Mouse (Mus musculus) common myeloid progenitor, adult 5-6 weeks (primary cell): ENCODE results near the gene Megf8. TPM values are rescaled to one million over a fixed set of nuclear protein-coding genes. Genes with fewer than 3 reads are reported as not detected.

ENCODE experiments used
- ATAC-seq: replicated peaks from 2 replicates; pipeline ENCODE4 v1.8.0; 2016; ENCODE audit warnings: low read depth, mild to moderate bottlenecking, moderate TSS enrichment, inconsistent platforms; ENCODE audit not compliant: poor library complexity, severe bottlenecking
- total RNA-seq: library from RNA; stranded (forward); fragments of 200-1000, 187-1606 nt; gene quantifications from 2 replicates; pipeline ENCODE4 v1.2.3, GENCODE M21; 2017

The Megf8 gene
- total RNA-seq, 1 experiment from 2014 or later: 4.9 TPM

DNA sequence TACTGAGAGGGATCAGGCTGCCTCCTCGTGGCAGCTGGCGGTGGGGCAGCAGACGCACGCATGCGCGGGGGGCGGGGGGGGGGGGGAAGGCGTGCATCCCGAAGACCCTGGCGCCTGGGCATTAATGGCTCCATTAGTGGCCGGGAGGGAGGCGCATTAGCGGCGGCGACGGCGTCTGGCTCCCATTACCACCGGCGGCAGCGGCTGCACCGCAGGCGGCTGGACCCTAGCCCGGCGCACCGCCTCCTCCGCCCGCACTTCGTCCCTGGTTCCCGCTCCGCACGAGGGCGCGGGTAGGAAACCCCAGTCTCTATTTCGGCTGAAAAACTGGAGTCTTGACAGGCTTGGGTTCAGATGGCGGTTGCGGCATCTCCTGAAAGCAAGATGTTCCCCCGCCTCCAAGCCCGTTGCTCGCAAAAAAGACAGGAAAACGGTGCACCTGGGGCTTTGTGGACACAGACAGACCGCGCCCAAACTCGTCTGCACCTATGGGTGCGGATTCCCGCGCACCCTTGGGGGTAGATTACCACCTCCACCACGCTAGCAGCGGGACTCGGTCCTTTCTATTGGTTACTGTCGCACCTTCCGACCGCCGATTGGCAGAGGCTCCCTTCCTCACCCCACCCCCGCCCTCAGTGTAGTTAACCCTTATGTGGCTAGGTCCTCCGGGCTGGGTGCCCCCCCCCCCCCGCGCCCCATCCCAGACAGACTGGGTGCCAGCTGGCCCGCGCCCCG is 38.5 kb upstream of the Megf8 start:
- ATAC-seq: peak; percentile 30

DNA sequence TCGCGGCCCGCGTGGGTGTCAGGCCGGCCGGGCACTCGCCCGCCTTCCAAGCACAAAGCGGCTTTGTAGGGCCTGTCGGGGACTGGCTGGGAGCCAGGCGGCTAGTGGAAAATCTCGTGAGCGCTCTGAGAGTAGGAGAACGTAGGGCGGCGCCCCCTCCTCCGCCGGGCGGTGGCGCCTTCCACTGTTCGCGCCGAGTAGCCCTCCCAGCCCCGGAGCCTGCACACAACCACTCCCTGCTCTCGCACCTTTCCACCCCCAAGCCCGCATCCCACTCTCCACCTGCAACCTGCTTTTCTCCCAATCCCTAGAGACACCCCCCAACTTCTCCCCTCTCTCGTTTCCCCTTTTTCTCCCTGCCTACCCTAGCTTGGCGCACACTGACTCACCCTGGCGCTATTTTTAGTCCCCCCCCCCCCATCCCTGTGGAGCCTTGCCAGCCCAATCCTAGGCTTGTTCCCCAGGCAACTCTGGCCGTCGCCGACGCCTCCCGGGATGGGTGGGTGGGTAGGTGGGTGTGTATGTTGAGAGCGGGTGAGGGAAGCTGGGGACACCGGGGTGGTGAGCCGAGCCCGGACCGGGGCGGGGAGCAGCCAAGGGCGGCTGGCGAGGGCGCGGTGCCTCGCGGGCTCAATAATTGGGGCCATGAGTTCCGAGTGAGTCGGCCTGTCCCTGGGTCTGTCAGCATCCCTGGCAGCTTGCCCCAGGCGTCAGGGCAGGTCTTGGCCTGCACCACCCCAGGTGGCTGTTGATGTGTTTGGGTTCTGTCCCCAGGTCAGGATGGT is 37.7 kb upstream of the Megf8 start:
- ATAC-seq: peak; percentile 7; the same call in 1 of the 2 replicates

DNA sequence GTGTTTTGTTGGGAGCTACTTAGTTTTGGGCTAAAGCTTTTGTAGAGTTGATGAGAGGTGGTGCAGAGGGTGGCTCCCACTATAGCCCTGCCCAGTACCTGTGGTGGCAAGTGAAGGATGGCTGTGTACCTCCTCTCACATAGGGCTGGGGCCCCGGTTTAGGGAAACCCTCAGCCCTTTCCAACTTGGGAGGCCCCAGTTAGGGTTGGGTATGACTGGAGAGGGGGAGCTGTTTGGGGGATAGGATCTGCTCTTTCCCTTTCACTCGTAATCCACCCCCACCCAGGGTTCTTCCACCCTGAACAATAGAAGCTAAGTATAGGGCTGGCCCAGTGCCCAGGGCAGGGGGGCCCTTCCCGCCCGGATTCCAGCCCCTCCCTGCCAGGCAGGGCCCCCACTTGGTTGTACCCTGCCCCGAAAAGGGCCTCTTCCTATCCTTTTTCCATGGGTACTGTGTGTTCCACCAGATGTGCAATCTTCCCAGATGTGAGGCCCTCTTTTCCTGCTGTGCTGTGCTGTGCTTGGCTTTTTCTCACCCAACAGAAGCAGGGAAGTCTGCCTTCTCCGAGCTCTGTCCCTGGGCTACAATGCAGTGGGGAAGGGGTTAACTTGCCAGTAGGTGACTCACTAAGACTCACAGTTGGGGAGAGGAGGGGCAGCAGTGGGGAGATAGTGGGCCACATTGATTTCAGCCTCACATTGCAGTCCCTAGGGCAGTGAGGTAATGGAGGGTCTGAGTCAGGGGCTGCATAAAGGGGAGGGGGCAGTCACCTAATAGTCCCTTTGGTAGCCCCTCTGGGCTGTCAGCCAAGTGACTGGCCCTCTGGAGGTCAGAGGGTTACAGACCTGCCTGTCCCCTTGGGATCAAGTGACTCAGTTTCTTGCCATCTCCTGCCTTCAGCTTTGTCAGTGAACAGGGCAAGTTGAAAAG is 36.8 kb upstream of the Megf8 start:
- no peak for ATAC-seq

DNA sequence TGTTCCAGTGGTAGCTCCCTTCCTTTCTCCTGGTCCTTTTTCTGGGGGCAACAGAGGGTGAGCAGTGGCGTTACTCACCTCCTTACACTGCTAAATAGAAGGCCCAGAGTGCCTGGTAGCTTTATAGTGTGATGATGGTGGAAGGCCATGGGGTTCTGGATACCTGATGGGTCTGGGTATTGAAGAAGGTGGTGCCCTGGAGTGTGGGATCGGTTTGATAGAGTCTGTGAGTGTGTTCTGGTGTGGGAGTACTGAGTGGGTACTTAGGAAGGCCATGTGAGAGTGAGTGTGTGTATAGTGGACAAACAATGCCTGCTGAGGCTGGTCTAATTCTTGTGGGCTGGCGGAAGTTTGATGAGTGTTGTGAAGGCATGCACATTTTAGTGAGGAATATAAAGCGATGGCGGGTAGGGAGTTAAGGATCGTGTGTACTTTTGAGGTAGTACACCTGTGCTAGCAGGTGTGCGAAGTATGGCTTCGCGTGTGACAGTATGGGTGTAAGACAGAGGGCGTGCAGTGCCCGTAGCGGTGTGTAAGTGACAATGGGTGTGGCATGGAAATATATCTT is 35.7 kb upstream of the Megf8 start:
- ATAC-seq: no peak; the same call in 1 of the 2 replicates

DNA sequence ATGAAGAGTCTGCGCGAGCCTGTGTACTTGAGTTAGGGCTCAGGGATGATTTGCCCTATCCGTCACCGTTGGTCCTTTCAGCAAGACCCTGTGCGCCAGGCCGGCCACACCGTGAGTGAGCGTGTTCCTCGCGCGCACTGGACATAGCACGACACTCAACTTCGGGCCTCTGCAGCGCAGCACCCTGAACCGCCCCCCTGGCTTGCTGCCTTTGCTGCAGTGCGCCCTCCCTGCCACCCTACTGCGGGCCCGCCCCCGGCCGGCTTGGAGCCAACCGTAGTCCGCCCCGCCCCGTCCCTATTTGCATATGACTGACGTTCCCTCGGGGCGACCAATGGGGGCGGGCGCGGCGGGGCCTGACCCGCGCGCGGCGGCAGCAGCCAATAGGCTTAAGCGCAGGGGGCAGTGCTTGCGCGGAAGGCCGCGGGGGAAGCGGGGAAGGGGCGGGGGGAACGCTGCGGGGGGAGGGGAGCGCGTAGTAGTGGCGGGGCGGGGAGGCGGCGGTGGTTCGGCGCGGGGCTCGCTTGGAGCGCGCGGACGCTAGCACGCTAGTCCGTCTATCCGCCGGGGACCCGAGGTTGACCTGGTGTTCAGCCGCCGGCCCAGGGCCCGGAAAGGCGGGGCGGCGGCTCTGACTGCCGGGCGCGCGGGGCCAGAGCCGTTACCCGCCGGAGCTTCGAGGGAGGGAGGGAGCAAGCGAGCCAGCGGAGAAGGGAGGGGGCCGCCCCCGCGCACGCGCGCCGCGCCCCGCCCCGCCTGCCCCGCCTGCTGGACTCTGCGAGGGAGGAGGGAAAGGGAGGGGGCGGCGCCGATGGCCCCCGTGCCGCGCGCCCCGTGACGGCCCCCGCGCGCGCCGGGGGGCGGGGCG is 35.0 kb upstream of the Megf8 start:
- ATAC-seq: peak; percentile 61

DNA sequence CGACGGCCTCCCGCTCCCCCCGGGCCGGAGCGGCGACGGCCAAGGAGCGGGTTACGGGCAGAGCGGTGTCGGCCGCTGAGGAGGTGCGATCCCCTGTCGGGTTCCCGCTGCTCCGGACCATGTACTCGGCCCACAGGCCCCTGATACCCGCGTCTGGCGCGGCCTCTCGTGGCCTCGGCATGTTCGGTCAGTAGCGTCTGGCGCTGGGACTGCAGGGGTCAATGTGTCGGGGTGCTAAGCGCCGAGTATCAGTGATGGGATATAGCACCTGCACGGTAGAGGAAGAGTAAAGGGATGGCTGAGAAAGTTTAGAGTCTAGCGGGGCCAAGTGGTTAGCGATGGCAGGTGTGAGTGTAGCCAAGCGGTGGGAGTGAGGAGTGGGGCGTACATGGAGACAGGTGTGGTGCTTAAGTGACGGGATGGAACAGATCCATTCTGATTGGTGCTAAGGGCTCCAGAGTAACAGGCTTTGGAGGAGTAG is 34.2 kb upstream of the Megf8 start:
- no peak for ATAC-seq

DNA sequence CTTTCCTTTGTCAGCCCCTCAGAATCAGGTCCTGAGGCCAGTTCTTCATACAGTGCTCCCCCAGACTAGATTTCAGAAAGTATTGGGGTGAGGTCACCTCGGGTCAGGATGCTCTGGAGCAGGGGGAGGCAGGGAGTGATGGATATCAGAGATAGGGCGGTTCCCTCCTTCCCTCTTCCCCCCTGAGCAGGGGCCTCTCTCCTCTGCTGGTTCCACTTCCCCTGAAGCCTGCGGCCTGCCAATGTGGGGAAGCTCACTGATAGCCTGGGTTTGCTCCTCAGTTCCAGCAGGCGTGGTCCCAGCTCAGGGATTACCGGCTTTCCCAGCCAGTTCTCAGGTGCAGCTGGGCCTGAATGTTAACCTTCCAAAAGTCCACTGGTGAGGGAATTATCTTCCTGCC is 33.3 kb upstream of the Megf8 start:
- peak; percentile 38 for ATAC-seq

DNA sequence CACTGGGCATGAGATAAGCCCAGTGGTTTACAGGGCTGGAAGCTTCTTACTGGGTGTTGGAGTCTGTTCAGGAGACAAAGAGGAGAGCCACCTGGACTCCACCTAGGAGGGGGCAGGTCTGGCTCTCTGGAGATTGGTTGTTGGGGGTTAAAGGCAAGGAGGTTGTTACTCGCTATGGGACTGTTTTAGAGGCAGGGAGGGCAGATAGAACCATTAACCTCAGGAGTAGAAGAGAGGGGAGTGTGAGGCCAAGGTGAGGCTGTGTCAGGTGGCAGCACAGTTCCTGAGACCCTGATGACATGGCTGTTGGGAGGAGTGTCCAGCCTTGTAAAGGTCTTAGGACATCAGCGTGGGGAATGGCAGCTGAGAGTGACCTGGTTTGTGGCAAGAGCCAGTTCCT is 32.8 kb upstream of the Megf8 start:
- ATAC-seq: no peak

DNA sequence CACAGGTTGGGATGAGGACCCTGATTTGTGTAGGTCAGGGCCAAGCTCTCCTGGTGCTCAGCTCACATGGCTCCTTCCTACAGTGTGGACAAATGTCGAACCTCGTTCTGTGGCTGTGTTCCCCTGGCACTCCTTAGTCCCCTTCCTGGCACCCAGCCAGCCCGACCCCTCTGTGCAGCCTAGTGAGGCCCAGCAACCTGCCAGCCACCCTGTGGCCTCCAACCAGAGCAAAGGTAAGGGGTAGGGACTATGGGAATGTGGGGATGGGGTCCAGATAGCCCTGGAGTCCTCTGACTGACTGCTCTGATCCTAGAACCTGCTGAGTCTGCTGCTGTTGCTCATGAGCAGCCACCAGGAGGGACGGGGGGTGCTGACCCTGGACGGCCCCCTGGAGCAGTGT is 32.2 kb upstream of the Megf8 start:
- ATAC-seq: no peak

DNA sequence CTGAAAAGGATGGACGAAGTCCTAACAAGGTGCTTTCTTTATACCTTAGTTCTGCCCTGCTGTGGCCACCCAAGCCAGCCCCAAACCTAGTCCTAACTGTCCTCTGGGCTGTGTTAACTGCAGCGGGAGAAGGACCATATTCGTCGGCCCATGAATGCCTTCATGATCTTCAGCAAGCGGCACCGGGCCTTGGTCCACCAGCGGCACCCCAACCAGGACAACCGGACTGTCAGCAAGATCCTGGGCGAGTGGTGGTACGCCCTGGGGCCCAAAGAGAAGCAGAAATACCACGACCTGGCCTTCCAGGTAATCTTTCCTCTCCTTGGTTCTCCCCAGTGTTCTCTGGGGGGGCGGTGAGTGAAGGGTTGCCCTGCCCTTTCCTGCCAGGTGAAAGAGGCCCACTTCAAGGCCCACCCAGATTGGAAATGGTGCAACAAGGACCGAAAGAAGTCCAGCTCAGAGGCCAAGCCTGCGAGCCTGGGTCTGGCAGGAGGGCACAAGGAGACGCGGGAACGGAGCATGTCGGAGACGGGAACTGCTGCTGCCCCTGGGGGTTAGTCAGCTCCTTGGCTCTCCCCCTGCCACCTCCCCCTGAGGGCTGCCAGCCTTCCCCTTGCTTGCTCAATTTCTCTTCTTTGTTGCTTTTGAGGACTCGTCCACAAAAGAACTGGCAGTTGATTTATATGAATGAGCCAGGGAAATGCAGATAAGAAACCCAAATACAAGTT is 31.3 kb upstream of the Megf8 start:
- no peak for ATAC-seq

DNA sequence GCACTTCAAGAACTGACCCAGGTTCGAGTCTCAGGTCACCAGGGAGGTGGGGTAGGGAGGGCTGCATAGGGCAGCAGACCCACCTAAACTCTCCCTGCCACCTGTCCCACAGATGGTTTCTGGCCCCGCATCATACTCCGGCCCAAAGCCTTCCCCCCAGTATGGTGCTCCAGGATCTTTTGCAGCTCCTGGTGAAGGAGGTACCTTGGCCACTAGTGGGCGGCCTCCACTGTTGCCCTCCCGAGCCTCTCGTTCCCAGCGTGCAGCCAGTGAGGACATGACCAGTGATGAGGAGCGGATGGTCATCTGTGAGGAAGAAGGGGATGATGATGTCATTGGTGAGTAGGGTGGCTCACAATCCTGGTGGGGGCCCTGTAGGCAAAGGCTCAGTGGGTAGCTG is 30.0 kb upstream of the Megf8 start:
- ATAC-seq: no peak

DNA sequence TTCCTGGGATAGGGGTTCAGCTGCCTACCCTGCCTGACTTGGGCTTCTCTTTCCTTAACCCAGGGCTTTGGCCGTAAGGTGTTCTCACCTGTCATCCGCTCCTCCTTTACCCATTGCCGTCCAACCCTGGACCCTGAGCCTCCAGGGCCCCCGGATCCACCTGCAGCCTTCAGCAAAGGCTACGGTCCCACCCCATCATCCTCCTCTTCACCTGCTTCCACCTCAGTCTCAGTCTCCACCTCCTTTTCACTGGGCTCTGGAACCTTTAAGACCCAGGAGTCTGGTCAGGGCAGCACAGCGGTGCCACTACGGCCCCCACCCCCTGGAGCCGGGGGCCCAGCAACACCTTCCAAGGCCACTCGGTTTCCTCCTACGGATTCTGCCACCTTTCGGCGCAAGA is 29.0 kb upstream of the Megf8 start:
- ATAC-seq: no peak

DNA sequence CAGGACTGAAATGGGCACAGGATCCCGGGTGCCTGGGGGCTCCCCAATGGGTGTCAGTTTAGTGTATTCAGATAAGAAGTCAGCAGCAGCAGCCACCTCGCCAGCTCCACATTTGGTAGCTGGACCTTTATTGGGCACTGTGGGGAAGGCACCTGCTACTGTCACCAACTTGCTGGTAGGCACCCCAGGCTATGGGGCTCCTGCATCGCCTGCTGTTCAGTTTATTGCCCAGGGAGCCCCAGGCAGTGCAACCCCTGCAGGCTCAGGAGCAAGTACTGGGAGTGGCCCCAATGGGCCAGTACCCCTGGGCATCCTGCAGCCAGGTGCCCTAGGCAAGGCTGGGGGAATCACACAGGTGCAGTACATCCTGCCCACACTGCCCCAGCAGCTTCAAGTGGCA is 28.2 kb upstream of the Megf8 start:
- ATAC-seq: no peak

DNA sequence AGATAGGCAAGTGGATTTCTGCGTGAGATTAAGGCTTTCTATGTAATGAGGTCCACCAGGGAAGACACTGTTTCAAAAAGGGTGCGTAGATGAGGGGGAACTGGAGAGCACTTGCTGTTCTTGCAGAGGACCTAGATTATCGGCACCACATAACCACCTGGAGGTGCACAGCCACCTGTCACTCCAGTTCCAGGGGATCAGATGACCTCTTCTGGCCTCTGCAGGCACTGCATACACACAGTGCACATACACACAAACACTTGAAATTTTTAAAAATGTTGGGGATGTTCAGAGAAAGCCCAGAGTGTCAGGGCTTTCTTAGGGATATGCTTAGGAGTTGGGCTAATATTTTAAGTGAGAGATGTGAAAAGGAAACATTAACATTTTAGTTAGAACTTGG is 27.0 kb upstream of the Megf8 start:
- no peak for ATAC-seq

DNA sequence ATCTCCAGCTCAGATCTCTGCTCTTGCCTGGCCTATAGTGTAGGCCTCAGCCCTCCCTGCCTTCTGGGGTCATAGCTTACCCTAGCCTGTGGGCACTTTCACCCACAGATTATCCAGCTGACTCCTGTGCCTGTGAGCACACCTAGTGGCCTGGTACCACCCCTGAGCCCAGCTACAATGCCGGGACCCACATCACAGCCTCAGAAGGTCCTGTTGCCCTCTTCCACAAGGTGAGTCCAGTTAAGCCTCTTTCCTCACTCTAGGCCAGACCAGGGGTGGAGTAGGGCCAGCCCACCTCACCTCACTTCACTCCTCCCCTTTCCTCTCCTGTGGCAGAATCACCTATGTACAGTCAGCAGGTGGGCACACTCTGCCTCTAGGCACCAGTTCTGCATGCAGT is 26.5 kb upstream of the Megf8 start:
- ATAC-seq: no peak

DNA sequence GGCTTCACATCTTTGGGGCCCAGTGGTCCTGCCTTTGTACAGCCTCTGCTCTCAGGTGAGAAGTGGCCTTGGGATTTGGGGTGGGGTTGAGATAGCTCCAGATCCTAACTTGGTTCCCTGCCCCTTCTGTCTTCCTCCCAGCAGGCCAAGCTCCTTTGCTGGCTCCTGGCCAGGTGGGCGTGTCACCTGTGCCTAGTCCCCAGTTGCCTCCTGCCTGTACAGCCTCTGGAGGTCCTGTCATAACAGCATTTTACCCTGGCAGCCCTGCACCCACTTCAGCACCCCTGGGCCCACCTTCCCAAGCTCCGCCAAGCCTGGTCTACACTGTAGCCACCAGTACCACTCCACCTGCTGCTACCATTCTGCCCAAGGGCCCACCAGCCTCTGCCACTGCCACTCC is 26.1 kb upstream of the Megf8 start:
- ATAC-seq: no peak

DNA sequence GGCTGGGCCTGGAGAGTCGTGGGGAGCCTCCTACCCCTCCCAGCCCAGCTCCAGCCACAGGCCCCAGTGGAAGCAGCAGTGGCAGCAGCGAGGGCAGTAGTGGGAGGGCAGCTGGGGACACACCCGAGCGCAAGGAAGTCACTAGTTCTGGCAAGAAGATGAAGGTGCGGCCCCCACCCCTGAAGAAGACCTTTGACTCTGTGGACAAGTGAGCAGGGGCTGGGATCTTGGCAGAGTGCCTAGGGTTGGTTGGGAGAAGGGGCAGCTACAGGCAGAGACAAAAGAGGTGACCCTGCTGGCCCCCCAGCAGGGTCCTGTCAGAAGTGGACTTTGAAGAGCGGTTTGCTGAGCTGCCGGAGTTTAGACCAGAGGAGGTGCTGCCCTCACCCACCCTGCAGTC is 24.9 kb upstream of the Megf8 start:
- ATAC-seq: no peak

DNA sequence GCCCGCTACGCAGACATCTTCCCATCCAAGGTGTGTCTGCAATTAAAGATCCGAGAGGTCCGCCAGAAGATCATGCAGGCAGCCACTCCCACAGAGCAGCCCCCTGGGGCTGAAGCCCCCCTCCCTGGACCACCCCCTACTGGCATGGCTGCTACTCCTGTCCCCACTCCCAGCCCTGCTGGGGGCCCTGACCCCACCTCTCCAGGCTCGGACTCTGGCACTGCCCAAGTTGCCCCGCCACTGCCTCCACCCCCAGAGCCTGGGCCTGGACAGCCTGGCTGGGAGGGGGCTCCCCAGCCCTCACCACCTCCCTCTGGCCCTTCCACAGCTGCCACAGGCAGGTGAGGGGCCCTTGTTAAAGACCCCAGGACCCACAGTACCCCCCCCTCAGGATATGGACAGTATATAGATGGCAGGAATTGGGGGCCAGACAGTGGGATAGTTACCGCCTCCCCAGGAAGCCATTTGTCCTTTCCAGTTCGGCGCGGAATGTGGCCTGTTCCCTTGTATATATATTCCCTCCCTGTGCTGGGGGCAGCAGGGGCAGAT is 23.7 kb upstream of the Megf8 start:
- no peak for ATAC-seq
